Mouse (Mus musculus) neural tube, embryonic 14.5 days (tissue): ENCODE measurements around the gene Cdt1. TPM values are rescaled to one million over a fixed set of nuclear protein-coding genes. Genes with fewer than 3 reads are reported as not detected.
A peak's percentile ranks its signal among the peaks of the same experiment; 100 is the strongest.

Experiments used
- ATAC-seq: fragments of 200-750 bp; cut with Nextera tagmentation; 2 replicates; pipeline ENCODE4 v1.8.0; 2017; ENCODE audit warnings: low read depth, mild to moderate bottlenecking, moderate TSS enrichment, moderate library complexity
- H3K27ac ChIP-seq: fragments of 300-500 bp; sonication (generic); 2 replicates; pipeline ENCODE4 v1.5.1; 2014; ENCODE audit warnings: low read depth, mild to moderate bottlenecking, control low read depth, low read length, moderate library complexity, mixed read lengths
- H3K27me3 ChIP-seq: fragments of 300-500 bp; sonication (generic); 2 replicates; pipeline ENCODE4 v1.6.1; 2014; ENCODE audit warnings: low read length; ENCODE audit not compliant: control insufficient read depth, insufficient read depth
- H3K36me3 ChIP-seq: fragments of 300-500 bp; sonication (generic); 2 replicates; pipeline ENCODE4 v1.6.1; 2014; ENCODE audit warnings: low read length, mixed read lengths; ENCODE audit not compliant: control insufficient read depth, insufficient read depth
- H3K4me1 ChIP-seq: fragments of 300-500 bp; sonication (generic); 2 replicates; pipeline ENCODE4 v1.6.1; 2014; ENCODE audit warnings: low read length; ENCODE audit not compliant: control insufficient read depth, insufficient read depth
- H3K4me2 ChIP-seq: fragments of 300-500 bp; sonication (generic); 2 replicates; pipeline ENCODE4 v1.6.1; 2014; ENCODE audit warnings: mild to moderate bottlenecking, low read depth, low read length, control low read depth
- H3K4me3 ChIP-seq: fragments of 300-500 bp; sonication (generic); 2 replicates; pipeline ENCODE4 v1.5.1; 2014; ENCODE audit warnings: low read depth, low read length, control low read depth, mixed read lengths
- H3K9ac ChIP-seq: fragments of 300-500 bp; sonication (generic); replicated peaks from 2 replicates; pipeline ENCODE4 v1.6.1; 2014; ENCODE audit warnings: low read depth, mild to moderate bottlenecking, control low read depth, low read length, mixed read lengths
- H3K9me3 ChIP-seq: fragments of 300-500 bp; sonication (generic); 2 replicates; pipeline ENCODE4 v1.6.1; 2016; ENCODE audit warnings: low read length; ENCODE audit not compliant: control insufficient read depth
- WGBS: fragments of 180-500 bp; shearing (Covaris S2); extraction: QIAGEN DNeasy Blood & Tissue Kit; methylation state at CpG from one replicate; pipeline ENCODE4 v1.1.7; 2014; 5-methylcytosine and 5-hydroxymethylcytosine counted together
- polyA plus RNA-seq: library from polyadenylated mRNA; unstranded; fragments of >200 nt; fragmentation: Nextera tagmentation; extraction: Ambion mirVana; gene quantifications from 2 replicates; pipeline ENCODE4 v1.2.1, GENCODE M21; 2014

Cdt1 gene
- polyA plus RNA-seq, 1 experiment from 2014 or later = 4.7 TPM

DNA sequence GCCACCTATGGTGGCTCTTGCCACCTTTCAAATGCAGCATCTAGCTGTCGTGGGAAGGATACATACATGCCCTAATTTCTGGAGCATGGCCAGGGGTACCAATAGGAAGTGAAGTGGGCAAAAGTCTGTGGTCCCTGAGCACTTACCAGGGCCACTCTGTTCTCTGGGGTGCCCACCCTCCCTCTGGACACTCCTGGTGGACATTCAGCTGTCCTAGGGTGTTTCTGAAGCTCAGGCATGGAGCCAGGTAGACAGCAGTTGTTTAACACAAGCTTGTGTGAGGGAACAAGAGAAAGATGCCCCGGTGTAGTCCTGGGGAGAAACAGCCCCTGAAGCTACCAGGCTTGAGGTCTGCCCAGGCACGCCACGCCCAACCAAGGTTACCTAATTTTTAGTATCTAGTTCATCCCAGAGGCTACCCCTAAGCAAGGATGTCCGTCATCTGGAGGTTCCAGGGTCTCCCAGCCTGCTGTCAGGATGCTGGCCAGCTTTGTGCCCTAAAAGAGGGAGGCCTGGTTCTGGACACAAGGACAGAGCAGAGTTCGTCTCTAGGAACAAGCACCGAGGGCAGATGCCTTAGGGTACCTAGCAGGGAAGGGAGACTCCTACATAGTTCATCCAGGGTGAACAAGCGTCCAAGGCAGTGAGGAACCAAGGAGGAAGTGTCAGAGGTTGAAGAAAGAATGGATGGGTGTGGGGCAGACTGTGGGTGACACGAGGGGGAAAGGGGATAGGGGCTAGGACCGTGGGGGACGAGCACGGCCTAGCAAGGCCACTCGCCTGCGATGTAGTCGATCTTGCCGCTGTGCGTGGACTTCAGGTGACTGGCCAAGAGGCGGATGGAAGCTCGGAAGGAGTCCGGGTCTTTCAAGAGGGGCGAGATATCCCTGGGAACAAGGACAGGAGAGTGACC lies 8.2 kb downstream of the Cdt1 start:
- Histone ChIP-seq H3K36me3 (0 out of 2 replicates have a peak, but pooled peaks cover 6% of the 10 kb centered on the region), H3K4me3 (peak overlapping the region; percentile 60), H3K9ac (peak overlapping the region; percentile 65), H3K27me3 (no peaks in the 10 kb centered on the region), H3K9me3 (no peaks in the 10 kb centered on the region), H3K4me2 (peak overlapping the region; percentile 95), H3K4me1 (peaks cover 17% of the 10 kb centered on the region), H3K27ac (peak overlapping the region; percentile 52)
- no peak; the same call in 1 of the 2 replicates for ATAC-seq
- 20% methylated on average over 21 of the region's 21 CpGs for WGBS

GRCm38 (mm10) chr8:122576648-122577022 lies 8.8 kb downstream of the Cdt1 start, which contains the start of gene Aprt:
Aprt (minus strand) TSS chr8:122576909.
- Histone ChIP-seq H3K4me2 (peak within 1 kb of the TSS; percentile 95), H3K9me3 (no peaks in the 10 kb centered on the region), H3K27ac (peak within 1 kb of the TSS; percentile 52), H3K4me3 (peak within 1 kb of the TSS; percentile 60), H3K9ac (peak within 1 kb of the TSS; percentile 65), H3K4me1 (peaks cover 17% of the 10 kb centered on the region), H3K27me3 (no peaks in the 10 kb centered on the region), H3K36me3 (0 out of 2 replicates have a peak, but pooled peaks cover 6% of the 10 kb centered on the region)
- peak; percentile 88 for ATAC-seq
- WGBS = under 1% methylated on average over 39 of the region's 39 CpGs

DNA sequence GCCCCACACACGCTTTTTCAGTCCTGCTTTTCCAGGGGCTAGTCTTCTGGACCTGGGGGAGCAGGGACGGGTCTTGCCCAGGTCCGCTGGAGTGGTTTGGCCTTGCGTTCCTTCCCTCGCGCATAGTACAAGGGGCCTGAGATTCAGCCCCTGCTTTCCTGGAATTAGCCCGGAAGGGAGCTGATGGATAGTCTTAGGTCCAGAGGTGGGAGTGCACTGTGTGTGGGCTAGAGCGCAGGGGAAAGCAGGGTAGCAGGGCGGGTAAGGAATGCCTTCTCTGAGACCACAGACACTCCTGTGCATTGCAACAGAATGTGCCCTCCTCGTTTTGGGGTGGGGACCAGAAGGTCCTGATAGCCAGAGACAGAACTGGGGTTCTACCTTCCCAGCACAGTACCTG lies 9.3 kb downstream of the Cdt1 start:
- H3K27ac ChIP-seq = no peak overlapping the region

DNA sequence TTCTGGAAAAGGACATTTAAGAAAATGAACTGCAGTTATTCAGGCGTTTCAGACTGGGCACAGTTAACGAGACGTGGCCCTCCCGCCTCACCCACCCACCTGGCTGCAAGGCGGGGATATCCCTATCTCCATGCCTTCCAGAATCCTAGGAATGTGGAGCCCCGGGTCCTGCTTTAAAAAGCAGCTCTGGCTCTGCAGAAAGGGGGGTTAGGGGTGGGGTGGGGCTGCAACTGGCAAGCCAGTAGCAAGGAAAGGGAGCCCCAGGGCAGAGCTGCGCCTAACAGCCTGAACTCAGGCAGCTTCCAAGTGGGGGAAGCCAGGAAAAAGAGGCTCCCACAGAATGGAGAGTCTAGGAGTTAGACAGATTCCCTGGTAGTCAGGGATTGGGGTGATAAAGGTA lies 11.4 kb downstream of the Cdt1 start:
- H3K4me3 ChIP-seq = no peak overlapping the region
- no peak overlapping the region for H3K27ac ChIP-seq
- H3K9ac ChIP-seq = no peak overlapping the region
- H3K36me3 ChIP-seq = no peaks in the 10 kb centered on the region
- H3K9me3 ChIP-seq = no peaks in the 10 kb centered on the region
- no peak overlapping the region for H3K4me2 ChIP-seq
- H3K4me1 ChIP-seq = peaks cover 17% of the 10 kb centered on the region
- 28% methylated on average over 7 of the region's 7 CpGs for WGBS
- ATAC-seq = no peak
- H3K27me3 ChIP-seq = no peaks in the 10 kb centered on the region

More for the DNA sequence above, 9.3 kb downstream of the Cdt1 start:
- H3K36me3 ChIP-seq = 0 out of 2 replicates have a peak, but pooled peaks cover 3% of the 10 kb centered on the region
- H3K4me2 ChIP-seq = peak overlapping the region; percentile 95
- H3K4me3 ChIP-seq = peak overlapping the region; percentile 60
- peaks cover 17% of the 10 kb centered on the region for H3K4me1 ChIP-seq
- H3K9ac ChIP-seq = peak overlapping the region; percentile 65
- 42% methylated on average over 10 of the region's 10 CpGs for WGBS
- no peaks in the 10 kb centered on the region for H3K27me3 ChIP-seq
- no peaks in the 10 kb centered on the region for H3K9me3 ChIP-seq
- peak; percentile 8; the same call in 1 of the 2 replicates for ATAC-seq

GRCm38 (mm10) chr8:122580926-122581325 lies 13.1 kb downstream of the Cdt1 start:
- Histone ChIP-seq H3K4me2 (no peak overlapping the region), H3K27ac (no peak overlapping the region), H3K27me3 (no peaks in the 10 kb centered on the region), H3K4me3 (no peak overlapping the region), H3K9me3 (no peaks in the 10 kb centered on the region), H3K36me3 (no peaks in the 10 kb centered on the region), H3K9ac (no peak overlapping the region), H3K4me1 (peaks cover 11% of the 10 kb centered on the region)
- no peak for ATAC-seq
- 64% methylated on average over 13 of the region's 15 CpGs for WGBS

GRCm38 (mm10) chr8:122584981-122585380 lies 17.2 kb downstream of the Cdt1 start:
- no peaks in the 10 kb centered on the region for H3K36me3 ChIP-seq
- 75% methylated on average over 9 of the region's 9 CpGs for WGBS
- no peak overlapping the region for H3K9ac ChIP-seq
- no peak overlapping the region for H3K27ac ChIP-seq
- no peaks in the 10 kb centered on the region for H3K27me3 ChIP-seq
- H3K9me3 ChIP-seq = no peaks in the 10 kb centered on the region
- H3K4me3 ChIP-seq = no peak overlapping the region
- H3K4me1 ChIP-seq = 0 out of 2 replicates have a peak, but pooled peaks cover 7% of the 10 kb centered on the region
- ATAC-seq = no peak
- no peak overlapping the region for H3K4me2 ChIP-seq

DNA sequence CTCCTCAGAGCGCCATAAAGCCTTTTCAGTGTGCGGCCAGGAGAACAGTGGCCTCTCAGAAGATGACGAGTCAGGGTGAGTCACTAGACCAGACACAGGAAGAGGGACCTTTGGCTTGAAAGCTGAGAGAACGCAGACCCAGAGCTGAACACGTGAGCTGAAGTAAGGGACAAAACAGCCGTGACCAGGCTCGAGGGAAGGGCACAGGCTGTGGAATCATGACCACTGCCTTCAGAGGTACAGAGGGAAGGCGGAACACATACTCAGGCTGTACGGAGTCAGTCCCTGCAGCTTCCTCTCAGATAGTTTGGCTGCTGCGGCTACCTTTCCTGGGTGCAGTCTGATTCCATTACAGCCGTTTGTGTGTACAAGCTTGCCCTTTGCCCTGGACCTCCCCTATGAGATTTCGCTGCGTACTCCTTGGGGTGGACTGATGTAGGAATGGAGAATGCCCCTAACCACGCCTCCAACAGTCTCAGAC lies 17.6 kb downstream of the Cdt1 start:
- Histone ChIP-seq H3K9ac (no peak overlapping the region), H3K4me1 (0 out of 2 replicates have a peak, but pooled peaks cover 7% of the 10 kb centered on the region), H3K4me2 (no peak overlapping the region), H3K9me3 (no peaks in the 10 kb centered on the region), H3K27ac (no peak overlapping the region), H3K27me3 (no peaks in the 10 kb centered on the region), H3K36me3 (no peaks in the 10 kb centered on the region), H3K4me3 (no peak overlapping the region)
- WGBS = 79% methylated on average over 14 of the region's 14 CpGs
- ATAC-seq = no peak

- Histone ChIP-seq H3K9me3 (no peaks in the 10 kb centered on the region), H3K36me3 (no peaks in the 10 kb centered on the region), H3K27ac (no peak overlapping the region), H3K4me3 (no peak overlapping the region), H3K9ac (no peak overlapping the region), H3K27me3 (no peaks in the 10 kb centered on the region), H3K4me2 (no peak overlapping the region), H3K4me1 (0 out of 2 replicates have a peak, but pooled peaks cover 7% of the 10 kb centered on the region)
- 40% methylated on average over 7 of the region's 7 CpGs for WGBS
- peak; percentile 54; the same call in 1 of the 2 replicates for ATAC-seq
Observed at GRCm38 (mm10) chr8:122586171-122586570, 18.4 kb downstream of the Cdt1 start.

DNA sequence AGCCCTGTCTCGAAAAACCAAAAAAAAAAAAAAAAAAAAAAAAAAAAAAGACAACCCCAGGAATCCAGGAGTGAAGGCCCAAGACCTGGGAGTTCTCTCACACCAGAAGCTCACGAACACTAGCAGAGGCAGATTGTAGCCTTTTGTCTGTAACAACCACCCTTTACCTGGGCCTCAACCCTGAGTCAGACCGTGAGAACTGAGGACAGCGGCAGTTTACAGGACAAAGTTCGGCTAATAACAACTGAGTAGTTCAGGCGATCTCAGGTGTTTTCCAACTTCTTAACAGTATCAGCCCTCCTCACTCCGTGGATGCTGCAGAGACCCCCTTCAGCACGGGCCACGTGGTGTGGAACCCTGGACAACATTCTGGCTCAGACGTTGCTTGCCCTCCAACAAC lies 18.9 kb downstream of the Cdt1 start:
- H3K36me3 ChIP-seq = no peaks in the 10 kb centered on the region
- H3K27me3 ChIP-seq = no peaks in the 10 kb centered on the region
- 0 out of 2 replicates have a peak, but pooled peaks cover 7% of the 10 kb centered on the region for H3K4me1 ChIP-seq
- WGBS = 87% methylated on average over 10 of the region's 10 CpGs
- no peak overlapping the region for H3K27ac ChIP-seq
- ATAC-seq = no peak
- H3K4me2 ChIP-seq = no peak overlapping the region
- no peaks in the 10 kb centered on the region for H3K9me3 ChIP-seq
- H3K9ac ChIP-seq = no peak overlapping the region
- no peak overlapping the region for H3K4me3 ChIP-seq
